Mouse (Mus musculus) forelimb bud, embryonic 11.5 days (tissue): ENCODE measurements around the gene Lysmd1.

ENCODE experiments used
- DNase-seq: peaks from one replicate; pipeline ENCODE4 v3.0.0-alpha.2; 2012; ENCODE audit warnings: low read depth, low spot score

The Lysmd1 gene

DNA sequence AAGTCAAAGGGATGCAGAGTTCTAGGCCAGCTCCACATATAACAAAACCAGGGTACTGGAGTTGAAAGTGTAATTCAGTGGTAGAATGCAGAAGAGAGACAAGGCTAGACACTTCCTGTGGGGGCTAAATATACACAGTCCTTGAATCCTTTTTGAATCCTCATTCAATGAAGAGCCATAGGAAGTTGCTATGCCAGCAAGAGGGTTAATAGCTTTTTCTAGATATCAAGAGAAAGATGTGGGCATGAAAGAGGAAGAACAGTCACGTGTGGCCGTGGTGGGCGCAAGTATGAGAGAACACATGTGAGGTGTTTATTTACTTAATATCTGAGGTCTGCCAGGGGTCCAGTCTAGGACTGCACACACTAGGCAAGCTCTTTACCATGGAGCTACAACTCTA is 2.4 kb downstream of the Lysmd1 start:
- no peak for DNase-seq

- DNase-seq: no peak
These were observed 5.8 kb downstream of the Lysmd1 start for GRCm38 (mm10) chr3:95139586-95140288.

DNA sequence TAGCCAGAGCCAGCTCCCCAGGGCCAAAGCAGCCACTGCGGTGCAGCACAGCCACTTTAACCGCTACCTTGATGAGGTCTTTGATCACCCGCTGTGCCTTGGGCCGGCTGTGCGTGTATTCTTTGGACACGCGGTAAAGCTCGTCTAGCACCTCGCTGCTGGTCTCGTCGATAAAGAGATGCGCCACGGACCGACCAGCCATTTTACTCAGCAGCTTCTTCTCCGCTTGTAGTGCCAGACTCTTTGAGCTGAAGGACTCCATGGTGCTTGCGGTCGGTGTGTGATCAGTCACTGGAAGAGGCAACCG is 6.4 kb downstream of the Lysmd1 start:
- no peak for DNase-seq

DNA sequence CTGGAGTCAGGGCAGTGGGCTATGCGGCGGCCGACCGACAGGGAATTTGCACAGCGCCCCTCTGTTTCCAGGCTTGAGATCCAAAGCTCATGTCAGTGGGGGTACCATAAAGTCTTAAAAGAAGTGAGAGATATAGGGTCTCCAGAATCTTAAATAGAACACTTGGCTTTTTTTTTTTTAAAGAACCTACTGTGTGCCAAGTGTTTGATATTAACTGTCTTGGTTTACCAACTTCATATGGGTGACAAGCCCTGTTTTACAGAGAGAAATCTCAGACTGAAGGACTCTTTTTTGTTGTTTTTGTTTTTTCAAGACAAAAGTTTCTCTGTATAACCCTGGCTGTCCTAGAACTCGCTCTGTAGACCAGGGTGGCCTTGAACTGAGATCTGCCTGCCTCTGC is 6.9 kb downstream of the Lysmd1 start:
- no peak for DNase-seq

- DNase-seq: no peak
These were observed 7.6 kb downstream of the Lysmd1 start for GRCm38 (mm10) chr3:95141474-95141873.

GRCm38 (mm10) chr3:95141952-95142616 is 8.2 kb downstream of the Lysmd1 start, which contains the start of gene Tnfaip8l2:
TSS of gene Tnfaip8l2 (minus strand) at chr3:95142360.
- no peak for DNase-seq

DNA sequence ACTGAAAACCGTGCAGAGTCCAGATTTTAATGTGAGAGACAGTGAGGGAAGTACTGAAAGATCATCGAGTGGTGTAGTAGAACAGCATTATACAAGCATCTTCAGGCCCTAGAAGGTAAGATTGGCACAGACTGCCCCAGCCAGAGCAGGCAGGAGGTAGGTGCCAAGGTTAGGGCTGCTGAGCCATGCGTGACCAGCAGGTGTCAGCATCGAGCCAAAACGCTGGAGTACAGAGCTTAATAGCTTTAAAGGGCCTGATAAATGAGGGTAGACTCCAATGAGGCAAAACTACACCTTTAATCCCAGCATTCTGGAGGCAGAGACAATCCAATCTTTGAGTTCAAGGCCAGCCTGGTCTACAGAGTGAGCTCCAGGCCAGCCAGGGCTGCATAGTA is 8.7 kb downstream of the Lysmd1 start:
- DNase-seq: peak; percentile 77

DNA sequence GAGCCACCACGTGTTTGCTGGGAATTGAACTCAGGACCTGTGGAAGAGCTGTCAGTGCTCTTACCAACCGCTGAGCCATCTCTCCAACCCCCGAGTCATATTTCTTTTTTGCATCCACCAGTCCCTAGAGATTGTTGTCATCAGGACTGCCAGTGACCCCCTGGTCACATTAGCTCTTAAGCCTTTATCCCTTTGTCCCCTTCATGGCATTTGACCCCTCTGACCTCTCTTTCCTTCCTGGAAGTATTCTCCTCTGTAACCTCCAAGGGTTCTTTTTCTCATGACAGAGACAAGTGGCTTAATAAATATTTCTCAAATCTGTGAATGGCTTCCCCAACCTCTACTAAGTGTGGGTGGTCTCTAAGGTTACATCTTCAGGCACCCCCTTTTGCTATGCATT is 14.0 kb downstream of the Lysmd1 start:
- no peak for DNase-seq

- no peak for DNase-seq
These were observed 20.0 kb downstream of the Lysmd1 start for GRCm38 (mm10) chr3:95153874-95154273.

DNA sequence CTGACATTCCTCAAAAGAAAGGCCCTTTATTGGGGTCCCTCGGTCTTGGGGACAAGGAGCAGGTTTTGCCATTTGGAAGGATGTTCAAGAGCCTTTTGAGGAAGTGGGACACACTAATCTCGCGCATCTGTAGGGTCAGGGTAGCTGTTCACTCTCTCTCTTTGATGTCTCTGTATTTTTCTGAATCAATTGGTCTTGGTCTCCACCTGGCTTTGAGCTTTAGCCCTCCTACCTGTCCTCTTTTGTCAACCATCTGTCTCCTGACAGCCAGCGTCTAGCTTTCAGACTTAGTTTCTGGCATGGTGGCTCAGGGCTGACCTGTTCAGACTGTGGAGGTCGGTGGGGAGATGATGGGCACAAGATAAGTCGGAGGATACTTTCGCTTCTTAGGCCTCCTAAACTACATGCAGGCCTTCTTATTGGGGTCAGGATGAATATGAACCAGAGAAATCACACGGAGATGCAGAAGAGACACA is 25.7 kb downstream of the Lysmd1 start:
- no peak for DNase-seq

- peak; percentile 87 for DNase-seq
These were observed 26.4 kb downstream of the Lysmd1 start, which contains the start of gene Sema6c for GRCm38 (mm10) chr3:95159987-95160963. TSS of gene Sema6c (plus strand) at chr3:95160457.

DNA sequence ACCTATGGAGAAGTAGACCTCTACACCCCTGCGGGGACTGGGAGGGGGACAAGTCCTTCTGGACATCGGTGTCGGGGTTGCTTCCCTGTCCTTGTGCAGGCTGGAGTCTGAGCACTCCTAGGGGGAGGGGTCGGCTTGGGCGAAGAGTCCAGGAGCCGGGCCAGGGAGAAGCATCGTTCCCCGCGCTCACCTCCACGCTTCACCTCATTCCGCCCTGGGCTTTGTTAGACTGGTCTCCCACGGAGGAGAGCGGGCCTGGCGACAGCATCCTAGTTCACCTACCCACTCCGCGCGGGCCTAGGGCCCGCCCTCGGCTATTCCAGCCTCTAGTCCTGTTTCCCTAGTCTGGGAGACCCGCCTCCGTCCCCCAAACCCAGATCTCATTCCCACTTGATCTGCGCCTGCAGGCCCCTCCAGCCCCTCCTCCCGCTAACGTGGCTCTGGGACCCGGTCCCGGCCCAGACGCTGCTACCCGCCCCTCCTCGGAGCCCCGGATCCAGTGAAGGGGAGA is 27.2 kb downstream of the Lysmd1 start:
- peak; percentile 14 for DNase-seq

DNA sequence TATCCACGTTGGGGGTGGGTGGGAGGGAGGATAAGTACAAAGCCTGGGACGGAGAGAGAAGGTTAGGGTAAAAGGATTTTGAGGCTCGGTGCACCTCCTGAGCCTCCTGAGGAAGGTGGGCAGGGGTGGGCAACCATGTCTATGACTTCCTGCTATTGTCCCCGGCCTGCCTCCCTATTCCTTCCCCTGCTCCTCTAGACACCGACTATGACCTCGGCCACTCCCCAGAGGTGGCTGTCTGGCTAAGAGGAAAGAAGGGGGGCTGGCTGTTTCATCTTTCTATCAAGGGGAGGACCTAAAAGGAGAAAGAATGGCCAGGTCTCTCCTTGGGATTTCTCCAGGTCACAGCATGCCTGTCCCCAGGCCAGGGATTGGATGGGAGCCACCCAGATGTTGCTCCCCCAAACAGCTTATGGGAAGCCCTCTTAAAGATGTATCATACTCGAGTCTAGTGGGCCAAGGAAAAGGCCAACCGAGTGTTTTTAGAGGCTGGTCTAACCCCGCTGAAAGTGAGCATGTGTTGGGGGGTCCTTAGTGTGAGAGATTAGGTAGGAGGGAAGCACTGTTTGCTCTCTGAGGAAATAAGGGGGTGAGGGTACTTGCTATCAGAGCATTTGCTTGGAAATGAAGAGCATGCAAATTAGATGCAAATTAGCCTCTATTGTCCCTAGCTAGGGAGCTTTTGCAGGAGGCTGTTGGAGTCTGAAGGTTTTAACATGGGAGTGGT is 27.9 kb downstream of the Lysmd1 start:
- no peak for DNase-seq

- no peak for DNase-seq
These were observed 28.4 kb downstream of the Lysmd1 start for GRCm38 (mm10) chr3:95162345-95162628.

GRCm38 (mm10) chr3:95163419-95164255 is 29.7 kb downstream of the Lysmd1 start:
- no peak for DNase-seq

- no peak for DNase-seq
These were observed 30.3 kb downstream of the Lysmd1 start for GRCm38 (mm10) chr3:95164256-95164550.

- DNase-seq: no peak
These were observed 31.0 kb downstream of the Lysmd1 start for GRCm38 (mm10) chr3:95164840-95165239.

- no peak for DNase-seq
These were observed 36.1 kb downstream of the Lysmd1 start for GRCm38 (mm10) chr3:95169996-95170395.

DNA sequence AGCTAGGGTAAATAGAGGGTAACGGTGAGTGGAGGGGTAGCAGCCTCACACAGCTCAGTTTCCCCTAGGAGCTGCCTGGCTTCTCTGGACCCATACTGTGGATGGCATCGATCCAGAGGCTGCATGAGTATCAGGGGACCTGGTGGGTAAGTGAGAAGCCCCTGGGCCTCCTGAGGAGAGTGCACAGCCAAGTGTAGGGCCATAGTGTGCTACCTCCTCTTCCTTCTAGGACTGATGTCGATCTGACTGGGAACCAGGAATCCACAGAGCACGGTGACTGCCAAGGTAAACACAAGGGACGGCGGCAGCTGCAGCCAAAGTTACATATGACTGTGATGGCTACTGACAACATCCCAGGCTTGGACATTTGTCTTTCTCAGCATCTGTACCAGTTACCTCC is 37.2 kb downstream of the Lysmd1 start:
- DNase-seq: no peak

DNA sequence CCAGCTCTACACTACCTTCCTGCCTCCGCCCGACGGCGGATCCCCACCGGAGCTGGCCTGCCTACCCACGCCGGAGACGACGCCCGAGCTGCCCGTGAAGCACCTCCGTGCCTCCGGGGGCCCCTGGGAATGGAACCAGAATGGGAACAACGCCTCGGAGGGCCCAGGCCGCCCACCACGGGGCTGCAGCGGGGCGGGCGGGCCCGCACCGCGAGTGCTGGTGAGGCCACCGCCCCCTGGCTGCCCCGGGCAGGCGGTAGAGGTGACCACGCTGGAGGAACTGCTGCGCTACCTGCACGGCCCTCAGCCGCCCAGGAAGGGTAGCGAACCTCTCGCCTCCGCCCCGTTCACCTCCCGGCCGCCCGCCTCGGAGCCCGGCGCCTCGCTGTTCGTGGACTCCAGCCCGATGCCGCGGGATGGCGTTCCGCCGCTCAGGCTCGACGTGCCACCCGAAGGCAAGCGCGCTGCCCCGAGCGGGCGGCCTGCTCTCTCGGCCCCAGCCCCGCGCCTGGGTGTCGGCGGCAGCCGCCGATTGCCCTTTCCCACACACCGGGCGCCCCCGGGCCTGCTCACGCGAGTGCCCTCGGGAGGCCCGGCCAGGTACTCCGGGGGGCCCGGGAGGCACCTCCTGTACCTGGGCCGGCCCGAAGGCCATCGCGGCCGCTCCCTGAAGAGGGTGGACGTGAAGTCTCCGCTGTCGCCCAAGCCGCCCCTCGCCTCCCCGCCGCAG is 38.8 kb downstream of the Lysmd1 start:
- DNase-seq: no peak
